ENCODE assay signal across 21 mouse cellular contexts in genomic region chr17:27159169-27159568, GRCm38 (mm10). TPM values are rescaled to one million over a fixed set of nuclear protein-coding genes. Genes with fewer than 3 reads are reported as not detected.
DNase-seq lines count a peak whose midpoint lies in the region; ATAC-seq and TF ChIP-seq lines count a peak whose summit lies in the region.
"Had no signal": no experiment of that assay in that cellular context is flagged by ENCODE, and none has a peak within 500 bp of the region (broad histone marks: within the 10 kb centered on the region; RNA-seq: fewer than 3 reads in every experiment).

No protein-coding gene starts in this region.

- H3K9me3 ChIP-seq in limb, embryonic 10.5 days (replicated peaks) = no peaks in the 10 kb centered on the region
- H3K9me3 ChIP-seq: embryonic facial prominence, embryonic 10.5 days; forebrain, embryonic 13.5 days; heart, embryonic 10.5 days; hindbrain, embryonic 13.5 days had no signal

- H3K4me1 ChIP-seq in kidney, adult 2 months (ENCODE audit: control insufficient read depth, insufficient read depth, low read length) = no peaks in the 10 kb centered on the region
- peaks cover 25% of the 10 kb centered on the region for H3K4me1 ChIP-seq in limb, embryonic 10.5 days
- H3K4me1 ChIP-seq: forebrain, embryonic 13.5 days had no signal

- ATAC-seq in granulocyte monocyte progenitor cell, adult 5-6 weeks (replicated peaks; ENCODE audit: poor library complexity, severe bottlenecking) = no peak
- ATAC-seq: activated CD4-positive, CD25-positive, alpha-beta regulatory T cell, adult 4 months; forebrain, embryonic 13.5 days; forebrain, postnatal 0 days; hindbrain, postnatal 0 days had no signal

- no peaks in the 10 kb centered on the region for H3K36me3 ChIP-seq in kidney, adult 2 months (ENCODE audit: control insufficient read depth, insufficient read depth, low read length)
- H3K36me3 ChIP-seq in limb, embryonic 10.5 days = no peaks in the 10 kb centered on the region
- H3K36me3 ChIP-seq: embryonic facial prominence, embryonic 10.5 days; heart, embryonic 10.5 days; hindbrain, embryonic 13.5 days had no signal

- peak overlapping the region; percentile 95 for H3K27ac ChIP-seq in gastrocnemius, adult 2 months
- H3K27ac ChIP-seq in kidney, adult 2 months (ENCODE audit: insufficient read depth, low read depth, low read length) = no peak overlapping the region
- H3K27ac ChIP-seq in limb, embryonic 10.5 days = 0 out of 2 replicates have a peak overlapping the region, but pooled peaks have one; percentile 0
- H3K27ac ChIP-seq: embryonic facial prominence, embryonic 10.5 days; forebrain, embryonic 13.5 days; heart, embryonic 10.5 days; hindbrain, embryonic 13.5 days; hindbrain, postnatal 0 days had no signal

- no peak overlapping the region for H3K4me3 ChIP-seq in gastrocnemius, adult 2 months
- H3K4me3 ChIP-seq in kidney, adult 2 months (ENCODE audit: insufficient read depth, low read depth, low read length) = no peak overlapping the region
- H3K4me3 ChIP-seq in limb, embryonic 10.5 days = no peak overlapping the region
- H3K4me3 ChIP-seq: embryonic facial prominence, embryonic 10.5 days; forebrain, embryonic 13.5 days; heart, embryonic 10.5 days; hindbrain, embryonic 13.5 days had no signal

- TF ChIP-seq CTCF in gastrocnemius, adult 2 months (IDR thresholded peaks at IDR 0.05) = no peak
- no peak for TF ChIP-seq CTCF in kidney, adult 2 months (conservative IDR thresholded peaks at IDR 0.05; ENCODE audit: insufficient read depth, insufficient read length, low read depth, low read length)

- 66% methylated on average over 7 of the region's 7 CpGs for WGBS in kidney, adult 2 months
- WGBS in limb, embryonic 10.5 days = 72% methylated on average over 7 of the region's 7 CpGs

- peak; percentile 89 for DNase-seq in gastrocnemius, adult 2 months
- no peak for DNase-seq in gastrocnemius, postnatal 4 days (ENCODE audit: low spot score in 2 of 2)
- peak; percentile 9 for DNase-seq in kidney, adult 2 months
- no peak for DNase-seq in kidney, adult 9 months
- DNase-seq in limb, embryonic 10.5 days (ENCODE audit: low spot score) = no peak
- DNase-seq: adrenal gland, postnatal 36 days; cerebellum, adult 2 months; cerebellum, postnatal 10 days; forebrain, postnatal 0 days; heart, postnatal 36 days; kidney, adult 18-20 months had no signal

- TF ChIP-seq POLR2A in kidney, adult 2 months (IDR thresholded peaks at IDR 0.05; ENCODE audit: low read depth, low read length) = no peak

- intact Hi-C loops in gastrocnemius, adult 2 months (cut with DNase I) = no loop called here

- no peaks in the 10 kb centered on the region for H3K27me3 ChIP-seq in kidney, adult 2 months (replicated peaks; ENCODE audit: control insufficient read depth, insufficient read depth, low read length)
- H3K27me3 ChIP-seq in limb, embryonic 10.5 days (ENCODE audit: low read depth, poor library complexity, severe bottlenecking) = no peaks in the 10 kb centered on the region
- H3K27me3 ChIP-seq: CH12.LX; forebrain, embryonic 13.5 days; Patski had no signal

RNA-seq across cellular contexts. Expression of gene Ip6k3, which starts 8.4 kb away (rescaled TPM):
- 10 to 100 TPM; 30.9 to 84.2 TPM for total RNA-seq in gastrocnemius, adult 2 months (2021)
- 10 to 100 TPM; 40.2 to 50.7 TPM for total RNA-seq in gastrocnemius, postnatal 4 days (2021)
- polyA plus RNA-seq in kidney, adult 2 months (2012; rRNA removed) = 0.79 and 1.1 TPM in 2 replicates
- polyA plus RNA-seq in limb, embryonic 10.5 days (2016; fragmentation: Nextera tagmentation; extraction: Ambion mirVana) = not detected in 2 replicates
- total RNA-seq in granulocyte monocyte progenitor cell, adult 5-6 weeks (2014; fragmentation: Nextera tagmentation) = not detected in 2 replicates
- not detected in 2 replicates for total RNA-seq in granulocyte monocyte progenitor cell, adult 5-6 weeks (2017)
- total RNA-seq: forebrain, postnatal 0 days; hindbrain, postnatal 0 days had no signal
- polyA plus RNA-seq: activated CD4-positive, CD25-positive, alpha-beta regulatory T cell, adult 4 months; embryonic facial prominence, embryonic 10.5 days; intestine, embryonic 14.5 days had no signal

RNA-seq across cellular contexts. Expression of gene Uqcc2, which starts 25.5 kb away (rescaled TPM):
- total RNA-seq in gastrocnemius, adult 2 months (2021) = 100 to 1,000 TPM; 405 to 424 TPM
- 100 to 1,000 TPM; 230 to 262 TPM for total RNA-seq in gastrocnemius, postnatal 4 days (2021)
- 208 and 218 TPM in 2 replicates for polyA plus RNA-seq in kidney, adult 2 months (2012; rRNA removed)
- polyA plus RNA-seq in limb, embryonic 10.5 days (2016; fragmentation: Nextera tagmentation; extraction: Ambion mirVana) = 400 and 433 TPM in 2 replicates
- total RNA-seq in granulocyte monocyte progenitor cell, adult 5-6 weeks (2014; fragmentation: Nextera tagmentation) = 142 and 196 TPM in 2 replicates
- total RNA-seq in granulocyte monocyte progenitor cell, adult 5-6 weeks (2017) = 166 and 171 TPM in 2 replicates

RNA-seq across cellular contexts. Expression of gene Lemd2, which starts 45.1 kb away (rescaled TPM):
- total RNA-seq in gastrocnemius, adult 2 months (2021) = 10 to 100 TPM; 22.4 to 23.9 TPM
- 10 to 100 TPM; 34.2 to 34.4 TPM for total RNA-seq in gastrocnemius, postnatal 4 days (2021)
- polyA plus RNA-seq in kidney, adult 2 months (2012; rRNA removed) = 48.4 and 64.4 TPM in 2 replicates
- polyA plus RNA-seq in limb, embryonic 10.5 days (2016; fragmentation: Nextera tagmentation; extraction: Ambion mirVana) = 17.9 and 20.2 TPM in 2 replicates
- total RNA-seq in granulocyte monocyte progenitor cell, adult 5-6 weeks (2014; fragmentation: Nextera tagmentation) = 36.5 and 36.9 TPM in 2 replicates
- 23.5 and 29.7 TPM in 2 replicates for total RNA-seq in granulocyte monocyte progenitor cell, adult 5-6 weeks (2017)

Comparison
In these comparisons a context has a peak if more than half of its experiments do, and no peak if none do; other contexts are left out.
1. DNase-seq: peak in gastrocnemius, adult 2 months (single experiment) and kidney, adult 2 months (single experiment); none in gastrocnemius, postnatal 4 days (0 of 2), kidney, adult 9 months (single experiment) and limb, embryonic 10.5 days (single experiment).
2. RNA of gene Ip6k3, which starts 8.4 kb away (total RNA-seq): 30.9 to 84.2 TPM in gastrocnemius, adult 2 months and 40.2 to 50.7 TPM in gastrocnemius, postnatal 4 days; not detected in granulocyte monocyte progenitor cell, adult 5-6 weeks; every median in the first group is over 10 times any median in the second.